In genomic region chr8:114452278-114452677, GRCm38 (mm10) we compare ENCODE assay signal across 12 mouse cellular contexts. TPM values are rescaled to one million over a fixed set of nuclear protein-coding genes. Genes with fewer than 3 reads are reported as not detected.
"Had no signal": no experiment of that assay in that cellular context is flagged by ENCODE, and none has a peak within 500 bp of the region (broad histone marks: within the 10 kb centered on the region; RNA-seq: fewer than 3 reads in every experiment).

No protein-coding gene starts in this region.

- H3K4me2 ChIP-seq: limb, embryonic 13.5 days had no signal

- H3K9ac ChIP-seq: limb, embryonic 13.5 days; liver, embryonic 14.5 days had no signal

- H3K4me3 ChIP-seq: limb, embryonic 13.5 days had no signal

- H3K9me3 ChIP-seq: limb, embryonic 13.5 days had no signal

- H3K27ac ChIP-seq: limb, embryonic 13.5 days; liver, embryonic 14.5 days had no signal

RNA-seq across cellular contexts. Expression of gene Clec3a, which starts 34.4 kb away (rescaled TPM):
- total RNA-seq: layer of hippocampus, adult 2 months; layer of hippocampus, postnatal 10 days; left cerebral cortex, postnatal 4 days; liver, adult 2 months; megakaryocyte-erythroid progenitor cell, adult 5-6 weeks had no signal
- polyA plus RNA-seq: kidney, embryonic 14.5 days; liver, adult 2 months; liver, embryonic 14.5 days; midbrain, embryonic 14.5 days; testis, adult 2 months; thymus, adult 2 months; urinary bladder, adult 2 months had no signal
